Mouse (Mus musculus) gastrocnemius, postnatal 10 days (tissue): ENCODE measurements around the gene Tpm1. TPM values are rescaled to one million over a fixed set of nuclear protein-coding genes. Genes with fewer than 3 reads are reported as not detected.

Source experiments
- DNase-seq: peaks from one replicate; pipeline ENCODE4 v3.0.0; 2021; ENCODE audit warnings: mixed read lengths
- total RNA-seq, 2 experiments: library from RNA; stranded (reverse); gene quantifications; 2 replicates each; pipeline ENCODE4 v1.2.3; 2021

The Tpm1 gene
- total RNA-seq, 2 experiments from 2014 or later = 16,629 to 18,397 TPM

DNA sequence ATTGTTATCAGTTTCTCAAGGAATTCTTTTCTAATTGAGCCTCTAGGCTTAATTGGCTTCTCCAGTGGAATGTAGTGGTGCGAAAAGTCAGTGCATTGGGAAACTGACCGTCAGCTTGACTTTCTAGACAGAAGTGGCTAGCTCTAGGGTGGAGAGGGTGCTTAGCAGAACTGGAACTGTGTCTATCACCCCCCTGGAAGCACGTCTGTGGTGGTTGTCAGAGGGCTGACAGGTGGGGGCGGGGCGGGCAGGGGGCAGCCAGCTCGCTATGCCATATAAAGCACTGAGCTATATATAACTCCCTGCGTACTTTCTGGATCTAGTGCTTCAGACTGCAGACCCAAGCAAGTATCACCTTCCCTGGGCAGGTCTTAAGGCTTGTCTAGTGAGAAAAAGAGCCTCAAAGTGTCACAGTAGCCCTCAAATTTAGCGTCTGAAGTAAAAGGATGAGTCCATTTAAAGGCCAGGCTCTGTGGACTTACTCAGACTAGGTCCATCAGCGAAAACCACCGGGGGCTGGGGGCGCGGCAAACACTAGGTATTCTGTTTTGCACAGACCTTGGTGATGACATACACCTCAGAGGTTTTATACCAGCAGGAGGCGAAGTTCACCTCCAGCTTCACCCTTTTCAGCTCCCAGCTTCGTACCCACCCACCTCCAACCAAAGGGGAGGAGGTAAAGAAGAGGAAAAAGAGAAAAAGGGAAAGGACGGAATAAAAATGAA, 2.2 kb downstream of the Tpm1 start:
- no peak for DNase-seq

DNA sequence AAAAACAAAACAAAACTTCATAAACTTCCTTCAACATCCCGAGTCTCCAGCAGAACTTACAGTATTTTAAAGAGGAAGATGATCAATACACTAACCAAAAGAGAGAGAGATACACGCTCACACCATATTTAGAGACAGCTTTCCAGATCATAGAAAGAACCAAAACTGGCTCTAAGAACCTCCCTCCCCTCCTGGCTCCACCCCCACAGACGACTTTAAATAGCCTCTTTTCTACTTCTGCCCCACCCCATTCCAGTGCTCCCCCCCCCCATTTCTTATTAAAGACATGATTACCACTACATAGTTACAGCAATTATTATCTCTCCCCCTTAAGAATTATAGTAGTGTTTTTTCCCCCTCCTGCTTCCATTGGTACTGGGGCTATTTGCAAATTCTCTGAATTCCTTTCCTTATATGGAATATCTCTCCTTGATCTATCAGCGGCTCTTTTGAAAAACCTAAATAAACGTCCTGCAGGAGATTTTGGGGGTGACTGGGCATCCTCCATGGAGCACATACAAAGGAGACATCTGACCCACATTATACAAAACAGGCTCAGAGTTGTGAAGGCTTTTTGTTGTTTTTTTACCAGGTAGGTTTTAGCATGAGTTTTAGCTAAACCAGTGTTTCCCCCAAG, 3.1 kb downstream of the Tpm1 start:
- no peak for DNase-seq

DNA sequence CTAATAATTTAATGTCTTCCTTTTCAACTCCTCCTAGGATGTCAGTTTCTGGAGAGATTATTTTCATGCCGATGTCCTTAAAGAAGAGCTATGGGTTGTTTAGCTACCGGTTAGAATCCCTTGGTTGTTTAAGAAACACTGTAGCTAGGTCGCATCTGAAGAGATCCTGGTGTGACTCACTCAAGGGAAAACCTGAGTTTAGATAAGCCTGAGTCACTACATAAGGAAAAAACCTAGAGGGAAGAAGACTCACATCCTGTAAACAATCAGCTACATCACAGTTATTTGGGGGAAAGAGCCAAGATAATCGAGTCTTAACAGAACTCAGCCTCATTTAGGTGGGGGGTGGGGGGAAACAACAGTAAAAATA, 3.9 kb downstream of the Tpm1 start:
- no peak for DNase-seq

DNA sequence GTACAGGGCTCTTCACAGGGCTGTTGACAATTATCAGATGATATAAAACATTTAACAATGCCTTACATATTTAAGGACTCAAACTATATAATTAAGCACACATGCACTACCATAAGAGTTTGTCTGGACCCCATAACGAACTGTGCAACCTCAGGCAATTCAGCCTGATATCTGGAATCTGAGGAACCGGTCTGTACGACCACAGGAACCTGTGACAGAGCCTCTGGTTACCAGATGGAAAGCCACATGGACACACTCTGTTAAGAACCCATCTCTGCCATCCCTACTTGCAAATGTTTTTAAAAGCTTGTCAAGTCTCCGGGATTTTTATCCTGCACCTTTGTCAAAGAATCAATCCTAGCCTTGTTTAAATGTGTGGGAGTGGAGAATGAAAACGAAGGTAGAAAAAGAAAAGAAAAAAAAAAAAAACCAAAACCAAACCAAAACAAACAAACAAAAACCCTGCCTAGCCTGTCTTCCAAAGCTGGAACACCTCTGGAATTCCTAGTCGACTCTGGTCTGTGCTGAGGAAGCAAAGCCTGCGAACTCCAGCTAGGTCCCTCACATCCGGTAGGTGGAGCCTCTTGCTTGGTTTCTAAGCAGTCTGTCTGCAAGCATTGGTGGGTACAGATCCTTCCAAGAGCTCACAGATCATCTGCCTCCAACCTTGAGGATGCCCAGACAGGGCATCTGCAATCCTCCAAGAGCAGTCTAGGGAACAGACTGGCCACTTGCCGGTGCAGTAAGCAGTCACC, 4.5 kb downstream of the Tpm1 start:
- no peak for DNase-seq

DNA sequence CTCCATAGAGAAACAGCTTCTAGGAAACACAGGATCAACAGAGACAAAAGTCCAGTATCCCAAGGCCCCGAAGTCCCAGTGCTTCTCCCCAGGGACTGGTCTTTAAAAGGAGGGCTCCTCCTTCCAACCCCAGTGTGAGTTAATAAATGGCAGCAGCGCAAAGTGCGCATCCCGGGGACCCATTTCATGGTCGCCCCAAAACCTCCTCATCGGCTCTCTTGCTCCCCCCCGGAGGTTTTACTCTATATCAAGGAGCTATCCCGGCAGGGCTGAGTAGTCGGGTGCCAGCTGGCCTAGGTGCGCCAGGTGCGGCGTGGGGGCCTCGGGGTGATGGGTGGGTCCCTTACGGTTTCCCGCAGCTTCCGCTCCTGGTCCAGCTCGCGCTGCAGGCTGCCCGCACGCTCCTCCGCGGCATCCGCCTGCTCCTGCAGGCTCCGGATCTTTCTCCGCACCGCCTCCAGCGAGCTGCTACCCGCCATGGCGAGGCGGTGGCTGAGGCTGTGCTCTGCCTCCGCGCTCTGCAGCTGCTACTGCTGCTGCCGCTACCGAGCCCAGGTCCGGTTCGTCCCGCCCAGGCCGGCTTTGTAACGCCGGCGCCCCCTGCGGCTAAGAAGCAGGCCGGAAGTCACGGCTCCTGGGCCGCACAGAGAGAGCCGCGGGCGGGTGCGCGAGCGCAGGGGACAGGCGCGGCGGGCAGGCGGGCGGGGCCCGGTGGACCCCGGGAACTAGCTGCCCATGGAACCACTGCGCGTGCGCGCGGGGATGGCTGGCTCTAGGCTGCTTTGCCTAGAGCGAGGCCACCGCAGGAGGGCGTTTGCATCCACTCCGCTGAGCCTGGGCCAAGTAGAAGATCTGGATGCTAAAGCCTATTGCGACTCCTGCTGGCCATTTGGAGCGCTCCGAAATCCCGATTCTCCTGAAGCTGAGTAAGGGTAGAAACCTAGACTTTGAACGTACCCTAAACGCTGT, 5.7 kb downstream of the Tpm1 start:
- peak; percentile 99 for DNase-seq

DNA sequence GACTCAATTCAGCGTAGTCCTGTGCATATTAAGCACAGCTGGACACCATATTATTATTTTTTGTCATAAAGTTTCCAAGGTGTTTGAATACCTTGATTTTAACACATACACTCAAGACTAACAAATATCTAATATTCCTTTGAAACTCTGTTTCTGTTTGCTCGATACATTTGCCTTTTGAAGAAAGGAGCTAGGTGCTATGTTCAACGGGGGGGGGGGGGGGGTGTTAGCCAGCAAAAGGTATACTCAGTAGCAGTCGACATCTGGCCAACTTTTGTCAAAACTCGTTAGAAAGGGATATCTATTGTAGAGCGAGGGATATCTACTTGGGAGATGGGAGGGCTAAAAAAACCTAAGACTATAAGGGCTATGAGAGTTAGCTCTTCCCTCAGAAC, 6.4 kb downstream of the Tpm1 start:
- DNase-seq = no peak

DNA sequence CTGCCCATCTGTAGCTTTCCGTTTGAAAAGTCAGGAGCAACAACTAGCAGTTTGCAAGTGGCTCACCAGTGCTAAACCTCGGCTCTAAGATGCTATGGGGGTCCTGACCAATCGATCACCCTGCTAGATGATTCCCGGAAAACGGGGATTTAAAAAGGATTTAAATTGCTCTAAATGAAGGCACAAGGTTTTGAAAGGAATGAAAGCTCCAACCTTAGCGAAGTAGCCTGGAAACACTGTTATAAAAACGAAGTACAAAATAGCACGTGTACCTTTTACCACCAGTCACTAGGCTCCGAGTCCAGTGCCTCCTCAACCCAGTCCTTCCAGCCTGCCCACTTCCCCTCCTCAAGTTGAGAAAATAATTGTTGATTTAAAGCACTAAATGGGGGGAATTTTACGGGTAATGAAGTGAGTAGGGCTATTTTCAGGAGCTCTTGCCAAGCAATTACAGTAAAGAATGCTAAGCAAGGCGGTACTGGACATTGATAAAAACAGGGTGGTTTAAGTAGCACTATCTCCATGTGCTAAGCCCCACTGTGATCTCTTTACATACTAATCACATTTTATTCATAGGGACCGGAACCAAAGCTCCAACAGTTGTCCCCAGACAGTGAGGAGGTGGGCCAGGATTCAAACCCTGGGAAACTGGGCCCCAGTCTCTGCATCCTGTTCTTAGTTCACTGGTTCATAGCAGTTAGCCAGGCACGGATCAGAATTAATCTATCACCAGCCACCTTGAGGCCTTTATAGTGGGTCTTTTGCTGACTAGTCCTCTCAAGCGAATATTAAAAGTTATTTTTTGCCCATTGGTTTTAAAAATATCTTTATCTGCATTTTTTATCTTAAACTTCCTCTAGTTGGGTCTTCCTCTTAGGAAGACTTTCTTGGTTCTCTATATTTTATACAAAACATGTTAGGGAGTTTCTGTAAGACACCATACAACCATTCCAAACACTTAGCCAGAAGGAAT, 7.1 kb downstream of the Tpm1 start:
- no peak for DNase-seq

DNA sequence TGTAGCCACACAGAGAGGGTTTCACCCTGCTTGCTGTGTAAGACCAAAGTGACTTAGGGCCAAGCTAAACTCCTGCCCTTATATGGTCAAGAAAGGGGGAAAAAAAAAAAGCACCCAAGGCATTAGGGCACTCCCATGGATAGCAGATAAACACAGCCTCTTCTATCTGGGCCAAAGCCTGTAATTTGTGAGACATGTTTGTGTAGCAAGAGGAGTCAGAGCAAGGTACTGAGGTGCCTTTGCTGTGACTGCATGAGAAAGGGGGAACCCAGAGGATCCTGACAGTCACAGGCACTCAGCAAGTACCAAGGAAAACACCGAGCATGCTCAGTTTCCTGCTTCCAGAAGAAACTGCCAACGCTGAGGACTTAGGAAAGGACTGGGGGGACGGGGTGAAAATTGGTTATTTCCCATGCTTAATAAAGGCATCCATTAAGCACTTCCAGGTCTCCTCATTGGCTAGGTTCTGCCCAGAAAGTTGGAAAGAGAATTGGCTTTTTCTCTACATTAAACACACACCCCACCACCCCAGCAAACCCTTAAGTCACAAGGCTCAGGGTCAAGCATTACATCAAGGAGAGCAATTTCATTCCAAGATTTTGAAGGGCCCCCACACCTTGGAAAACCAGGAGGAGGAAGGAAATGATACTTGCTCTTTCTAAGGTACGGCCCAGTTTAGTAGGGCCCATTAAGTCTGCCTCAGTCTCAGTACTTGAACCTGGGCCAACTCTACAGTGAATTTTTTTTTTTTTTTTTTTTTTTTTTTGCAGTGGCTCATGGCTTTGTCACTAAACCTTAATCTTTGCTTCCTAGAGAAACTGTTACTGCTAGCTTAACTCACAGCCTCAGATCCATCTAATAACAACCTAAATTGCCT, 8.0 kb downstream of the Tpm1 start:
- DNase-seq = no peak

DNA sequence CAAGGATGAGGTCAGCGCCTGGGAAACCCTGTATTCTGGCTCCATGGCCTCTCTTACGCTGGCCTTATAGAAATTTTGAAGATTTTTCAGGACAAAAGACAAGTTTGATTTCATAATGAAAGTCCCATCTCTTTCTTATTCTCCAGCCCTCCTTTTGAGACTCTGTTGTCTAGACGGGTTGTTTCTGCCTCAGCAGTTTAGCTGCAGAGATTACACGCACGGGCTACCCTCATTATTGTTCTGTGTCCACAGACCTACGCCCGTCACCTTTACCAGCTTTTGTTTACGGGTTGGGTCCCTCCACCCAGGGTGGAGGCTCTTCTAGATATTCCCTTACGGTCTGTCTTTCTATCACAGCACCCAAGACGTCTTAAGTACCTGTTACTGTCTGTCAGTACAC, 9.3 kb downstream of the Tpm1 start:
- DNase-seq = no peak

DNA sequence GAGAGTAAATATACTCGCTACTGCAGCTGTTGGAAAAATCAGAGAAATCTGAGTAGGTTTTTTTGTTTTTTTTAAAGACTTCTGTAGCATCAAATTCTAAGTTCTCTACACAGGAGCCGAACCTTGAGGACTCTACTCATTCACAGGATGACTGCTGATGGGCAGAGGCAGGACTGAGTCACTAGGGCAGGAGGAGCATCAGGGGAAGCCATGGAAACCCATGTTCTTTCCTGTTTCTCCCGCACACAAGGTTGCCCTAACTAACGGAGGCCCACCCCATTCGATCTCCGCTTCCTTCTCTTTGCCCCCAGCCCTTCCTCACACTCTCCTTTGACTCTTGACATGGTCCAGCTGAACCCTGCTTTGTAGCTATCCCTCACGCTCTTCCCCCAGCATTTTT, 10.5 kb downstream of the Tpm1 start:
- DNase-seq = no peak

DNA sequence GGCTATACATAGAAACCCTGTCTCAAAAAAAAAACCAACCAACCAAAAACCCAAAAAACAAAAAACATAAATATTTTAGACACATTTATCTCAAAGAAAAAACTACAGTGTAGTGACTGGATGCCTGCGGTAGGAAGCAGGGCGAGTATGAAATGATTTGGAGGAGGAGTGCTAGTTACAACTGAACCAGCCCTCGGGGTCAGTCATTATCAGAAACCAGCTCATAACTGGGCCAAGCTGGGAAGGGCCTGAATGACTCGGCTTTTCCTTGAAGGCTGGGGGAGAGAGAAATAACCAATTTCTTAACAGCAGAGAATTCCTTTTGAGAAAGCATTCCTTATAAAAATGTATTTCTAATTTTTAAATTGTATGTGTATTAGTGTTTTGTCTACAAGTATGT, 11.5 kb downstream of the Tpm1 start:
- DNase-seq = no peak

DNA sequence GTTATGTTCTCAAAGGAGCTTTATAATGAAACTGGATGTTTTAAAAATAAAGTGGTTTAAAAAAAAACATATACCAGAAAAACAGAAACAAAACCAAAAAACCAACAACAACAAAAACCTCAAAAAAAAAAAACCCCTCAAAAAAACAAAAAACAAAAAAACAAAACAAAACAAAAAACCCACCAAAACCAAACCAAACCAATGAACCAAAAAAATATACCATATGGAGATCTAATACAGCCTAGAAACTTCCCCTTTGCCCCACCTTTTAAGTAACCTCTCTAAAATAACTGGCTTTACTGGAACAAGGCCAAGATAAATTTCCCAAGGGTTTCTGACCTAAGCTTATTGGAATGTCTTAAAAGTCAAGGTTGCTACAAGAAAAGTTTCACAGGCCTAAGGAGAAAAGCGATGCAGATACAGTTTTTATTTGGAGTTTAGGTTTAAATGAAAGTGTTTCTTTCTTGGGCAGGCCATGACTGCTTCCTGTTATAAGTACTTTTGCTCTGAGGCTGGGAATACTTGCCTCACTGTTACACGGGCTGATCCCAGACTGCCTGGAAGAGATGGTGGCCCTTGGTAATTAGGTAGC, 12.6 kb downstream of the Tpm1 start:
- no peak for DNase-seq

DNA sequence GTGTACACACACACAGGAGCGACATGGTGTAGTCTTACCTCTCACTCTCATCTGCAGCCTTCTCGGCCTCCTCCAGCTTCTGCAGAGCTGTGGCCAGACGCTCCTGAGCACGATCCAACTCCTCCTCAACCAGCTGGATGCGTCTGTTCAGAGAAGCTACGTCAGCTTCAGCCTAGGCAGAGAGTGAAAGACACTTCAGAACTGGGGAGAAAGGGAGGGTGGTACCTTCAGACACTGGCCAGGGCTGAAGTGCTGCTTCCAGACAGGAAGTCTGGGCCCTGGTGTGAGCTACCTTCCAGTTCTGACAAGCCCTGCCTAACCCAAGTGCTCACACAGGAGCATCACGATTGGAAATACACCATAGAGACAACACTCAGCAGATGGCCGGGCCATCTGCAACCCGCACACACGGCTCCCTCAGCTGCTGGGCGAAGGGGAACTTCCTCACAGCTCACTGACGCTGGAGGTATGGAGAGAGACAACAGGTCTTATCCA, 13.2 kb downstream of the Tpm1 start:
- no peak for DNase-seq

DNA sequence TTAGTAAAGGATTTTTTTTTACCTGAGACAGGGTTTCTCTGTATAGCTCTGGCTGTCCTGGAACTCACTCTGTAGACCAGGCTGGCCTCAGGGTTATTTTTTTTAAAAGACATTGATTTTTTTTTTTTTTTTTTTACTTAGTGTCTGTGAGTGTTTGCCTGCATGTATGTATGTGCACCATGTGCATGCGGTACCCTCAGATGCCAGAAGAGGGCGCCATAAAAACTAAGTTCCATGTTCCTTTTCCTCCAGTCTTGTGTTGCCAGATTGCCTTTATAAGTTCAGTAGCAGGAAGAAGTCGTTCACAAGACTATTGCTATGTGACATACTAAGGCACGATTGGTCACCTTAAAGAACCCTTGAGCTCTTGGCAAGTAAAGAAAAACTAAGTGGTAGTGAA, 14.5 kb downstream of the Tpm1 start:
- DNase-seq = no peak

DNA sequence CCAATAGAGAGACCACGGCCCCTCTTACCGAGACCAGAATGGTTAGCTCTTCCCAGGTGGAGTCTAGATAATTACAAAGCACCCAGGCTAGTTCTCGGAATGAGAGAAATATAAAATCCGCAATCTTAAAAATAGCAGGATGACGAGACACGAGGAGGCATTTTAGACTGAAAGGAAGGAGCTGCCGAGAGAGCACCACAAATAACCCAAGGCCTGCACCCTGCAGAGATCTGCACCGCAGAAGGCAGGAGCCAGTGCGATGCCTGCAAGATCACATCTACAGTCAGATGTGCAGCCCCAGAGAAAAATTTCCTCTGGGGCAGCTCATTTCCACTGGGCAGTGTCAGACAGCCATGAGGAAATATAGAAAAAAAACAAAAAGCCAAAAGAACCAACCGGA, 16.2 kb downstream of the Tpm1 start:
- no peak for DNase-seq

DNA sequence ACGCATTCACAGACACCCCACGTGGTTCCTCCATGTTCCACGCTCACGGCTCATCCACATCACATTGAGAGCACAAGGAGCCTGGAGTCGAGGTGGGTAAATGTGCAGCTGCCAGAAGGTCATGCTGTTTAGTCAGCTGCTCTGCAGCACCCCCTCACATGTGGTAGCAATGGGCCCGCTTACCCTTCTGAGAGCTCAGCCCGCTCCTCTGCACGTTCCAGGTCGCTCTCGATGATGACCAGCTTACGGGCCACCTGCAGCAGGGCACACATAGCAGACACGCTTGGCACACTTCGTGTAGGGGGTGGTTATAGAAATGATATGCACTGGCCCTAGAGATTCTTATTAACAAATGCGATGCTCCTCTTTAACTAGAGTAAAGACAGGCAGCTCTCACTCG, 16.6 kb downstream of the Tpm1 start:
- DNase-seq = no peak

DNA sequence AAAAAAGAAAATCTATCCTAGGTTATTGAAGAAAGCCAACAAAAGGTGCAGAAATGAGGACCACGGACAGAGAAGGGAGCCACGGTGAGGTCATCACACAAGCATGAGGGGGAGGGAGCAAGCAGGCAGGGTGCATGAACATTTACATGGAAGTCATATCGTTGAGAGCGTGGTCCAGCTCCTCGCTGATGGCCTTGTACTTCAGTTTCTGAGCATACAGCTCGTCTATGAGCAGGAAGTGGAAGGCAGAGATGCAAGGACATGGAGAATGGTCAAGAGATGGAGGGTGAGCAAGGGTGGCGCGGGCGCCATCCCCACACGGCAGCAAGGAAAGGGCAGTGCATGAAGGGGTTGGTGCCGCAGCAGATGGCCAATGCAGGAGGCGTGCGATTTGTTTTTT, 19.7 kb downstream of the Tpm1 start:
- no peak for DNase-seq

DNA sequence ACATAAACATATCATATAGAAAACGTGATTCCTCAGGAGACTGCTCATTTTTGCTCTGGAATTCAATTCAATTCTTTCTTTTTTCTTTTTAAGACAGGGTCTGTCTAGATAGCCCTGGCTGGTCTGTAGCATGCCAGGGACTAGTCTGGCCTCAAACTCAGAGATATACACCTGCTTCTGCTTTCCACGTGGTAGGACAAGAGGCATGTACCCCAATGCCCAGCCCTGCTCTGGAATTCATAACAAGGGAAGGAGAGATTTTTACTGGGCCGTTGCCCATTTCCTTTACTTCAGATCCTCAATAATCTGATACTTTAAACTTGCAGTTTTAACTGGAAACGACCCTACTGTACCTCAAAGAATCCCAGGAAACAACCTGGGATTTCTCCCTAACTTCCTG, 20.3 kb downstream of the Tpm1 start:
- no peak for DNase-seq

DNA sequence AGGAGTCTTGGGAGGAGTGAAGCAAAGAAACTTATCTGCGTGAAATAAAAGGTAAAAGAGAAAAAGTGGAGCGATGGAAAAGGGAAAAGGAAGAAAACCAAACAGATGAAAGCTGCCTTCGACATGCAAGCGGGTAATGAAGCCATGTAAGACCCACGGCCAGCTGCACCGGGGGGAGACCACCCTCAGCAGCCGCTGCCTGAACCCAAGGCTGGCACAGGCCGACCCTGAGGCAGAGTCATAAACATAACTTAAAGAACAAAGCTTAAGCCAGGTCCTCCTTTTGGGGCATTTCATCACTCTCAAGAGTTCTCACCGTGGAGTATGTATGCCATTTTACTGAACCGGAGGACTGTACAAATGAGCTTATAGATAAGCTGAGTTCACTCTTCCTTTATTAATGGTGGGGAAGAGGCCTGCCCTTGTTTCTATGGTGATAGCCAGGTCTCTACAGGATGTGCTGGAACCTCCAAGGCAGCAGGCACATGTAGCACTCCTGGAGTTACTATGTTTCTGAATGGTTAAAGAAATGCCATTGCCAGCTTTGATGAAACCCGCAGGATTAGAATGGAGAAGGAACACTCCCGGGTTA, 21.0 kb downstream of the Tpm1 start:
- DNase-seq = no peak
